Comparison of ENCODE assay signal across 8 mouse cellular contexts in genomic region chr10:80655406-80656129, GRCm38 (mm10). TPM values are rescaled to one million over a fixed set of nuclear protein-coding genes. Genes with fewer than 3 reads are reported as not detected.
A peak's percentile ranks its signal among the peaks of the same experiment; 100 is the strongest.
DNase-seq lines count a peak whose midpoint lies in the region; ATAC-seq lines count a peak whose summit lies in the region.

No protein-coding gene starts in this region.

- peak; percentile 46 for ATAC-seq in lung, embryonic 16.5 days (ENCODE audit: low read depth)
- peak; percentile 60 for ATAC-seq in forebrain, embryonic 12.5 days (ENCODE audit: low FRiP score)
- peak; percentile 42 for ATAC-seq in neural tube, embryonic 15.5 days (ENCODE audit: low FRiP score)
- no peak for ATAC-seq in CD4-positive, CD25-positive, alpha-beta regulatory T cell, adult 4 months

- H3K9ac ChIP-seq in lung, embryonic 16.5 days (ENCODE audit: low read length), result peak overlapping the region; percentile 97
- peak overlapping the region; percentile 93 for H3K9ac ChIP-seq in forebrain, embryonic 12.5 days
- peak overlapping the region; percentile 88 for H3K9ac ChIP-seq in neural tube, embryonic 15.5 days (replicated peaks)

- H3K27me3 ChIP-seq in lung, embryonic 16.5 days (ENCODE audit: control insufficient read depth, insufficient read depth, low read depth, low read length), result no peaks in the 10 kb centered on the region
- no peaks in the 10 kb centered on the region for H3K27me3 ChIP-seq in forebrain, embryonic 12.5 days
- no peaks in the 10 kb centered on the region for H3K27me3 ChIP-seq in limb, embryonic 10.5 days (ENCODE audit: low read depth, poor library complexity, severe bottlenecking)
- no peaks in the 10 kb centered on the region for H3K27me3 ChIP-seq in neural tube, embryonic 15.5 days (replicated peaks)

- no peaks in the 10 kb centered on the region for H3K9me3 ChIP-seq in lung, embryonic 16.5 days (ENCODE audit: control insufficient read depth, low read length)
- no peaks in the 10 kb centered on the region for H3K9me3 ChIP-seq in forebrain, embryonic 12.5 days
- H3K9me3 ChIP-seq in limb, embryonic 10.5 days (replicated peaks), result no peaks in the 10 kb centered on the region
- H3K9me3 ChIP-seq in neural tube, embryonic 15.5 days (replicated peaks), result no peaks in the 10 kb centered on the region

- peak overlapping the region; percentile 93 for H3K4me2 ChIP-seq in lung, embryonic 16.5 days (ENCODE audit: low read depth, low read length)
- H3K4me2 ChIP-seq in forebrain, embryonic 12.5 days, result peak overlapping the region; percentile 98
- H3K4me2 ChIP-seq in neural tube, embryonic 15.5 days, result peak overlapping the region; percentile 77

- H3K4me1 ChIP-seq in lung, embryonic 16.5 days (replicated peaks; ENCODE audit: control insufficient read depth, insufficient read depth, low read length), result peaks cover 23% of the 10 kb centered on the region
- H3K4me1 ChIP-seq in forebrain, embryonic 12.5 days, result peaks cover 37% of the 10 kb centered on the region
- peaks cover 45% of the 10 kb centered on the region for H3K4me1 ChIP-seq in limb, embryonic 10.5 days
- peaks cover 41% of the 10 kb centered on the region for H3K4me1 ChIP-seq in neural tube, embryonic 15.5 days

- WGBS in lung, embryonic 16.5 days, result under 1% methylated on average over 12 of the region's 12 CpGs
- 4% methylated on average over 12 of the region's 12 CpGs for WGBS in forebrain, embryonic 12.5 days
- WGBS in limb, embryonic 10.5 days, result 7% methylated on average over 12 of the region's 12 CpGs
- whole genome bisulfite sequencing in neural tube, embryonic 15.5 days, result 5% methylated on average over 12 of the region's 12 CpGs

- no peaks in the 10 kb centered on the region for H3K36me3 ChIP-seq in lung, embryonic 16.5 days (ENCODE audit: control insufficient read depth, insufficient read depth, low read length)
- H3K36me3 ChIP-seq in forebrain, embryonic 12.5 days (replicated peaks), result peaks cover 10% of the 10 kb centered on the region; the same call in 1 of the 2 replicates
- peaks cover 11% of the 10 kb centered on the region for H3K36me3 ChIP-seq in limb, embryonic 10.5 days
- H3K36me3 ChIP-seq in neural tube, embryonic 15.5 days, result no peaks in the 10 kb centered on the region

- DNase-seq in lung, postnatal 36 days, result no peak
- DNase-seq in limb, embryonic 10.5 days (ENCODE audit: low spot score), result no peak
- DNase-seq in adrenal gland, postnatal 4 days (ENCODE audit: low spot score in 2 of 2), result no peak
- DNase-seq in natural killer cell, adult 2 months (ENCODE audit: low spot score in 2 of 2), result no peak

- peak overlapping the region; percentile 90 for H3K4me3 ChIP-seq in lung, embryonic 16.5 days (ENCODE audit: low read length)
- peak overlapping the region; percentile 95 for H3K4me3 ChIP-seq in forebrain, embryonic 12.5 days (replicated peaks)
- peak overlapping the region; percentile 93 for H3K4me3 ChIP-seq in limb, embryonic 10.5 days
- H3K4me3 ChIP-seq in neural tube, embryonic 15.5 days (replicated peaks), result peak overlapping the region; percentile 83

- H3K27ac ChIP-seq in lung, embryonic 16.5 days (ENCODE audit: low read length), result peak overlapping the region; percentile 68
- H3K27ac ChIP-seq in forebrain, embryonic 12.5 days, result peak overlapping the region; percentile 89
- peak overlapping the region; percentile 96 for H3K27ac ChIP-seq in limb, embryonic 10.5 days
- H3K27ac ChIP-seq in neural tube, embryonic 15.5 days (replicated peaks), result peak overlapping the region; percentile 94

RNA-seq across cellular contexts. Expression of gene Btbd2, which starts 1.3 kb away (rescaled TPM):
- polyA plus RNA-seq in lung, embryonic 16.5 days (2015; fragmentation: Nextera tagmentation; extraction: Ambion mirVana), result 15.3 and 33.2 TPM in 2 replicates
- 84.3 and 85.1 TPM in 2 replicates for polyA plus RNA-seq in forebrain, embryonic 12.5 days (2016; fragmentation: Nextera tagmentation; extraction: Ambion mirVana)
- 84.9 and 98.6 TPM in 2 replicates for polyA plus RNA-seq in limb, embryonic 10.5 days (2016; fragmentation: Nextera tagmentation; extraction: Ambion mirVana)
- polyA plus RNA-seq in neural tube, embryonic 15.5 days (2015; fragmentation: Nextera tagmentation; extraction: Ambion mirVana), result 91.9 and 92.1 TPM in 2 replicates
- 10 to 100 TPM; 72.0 to 76.3 TPM for total RNA-seq in adrenal gland, postnatal 4 days (2021)
- 1 to 10 TPM; 7.2 to 7.3 TPM for polyA plus RNA-seq in CD4-positive, CD25-positive, alpha-beta regulatory T cell, adult 4 months (2017; shearing (Covaris generic))

RNA-seq across cellular contexts. Expression of gene Mknk2, which starts 22.3 kb away (rescaled TPM):
- polyA plus RNA-seq in lung, embryonic 16.5 days (2015; fragmentation: Nextera tagmentation; extraction: Ambion mirVana), result 66.3 and 82.1 TPM in 2 replicates
- polyA plus RNA-seq in forebrain, embryonic 12.5 days (2016; fragmentation: Nextera tagmentation; extraction: Ambion mirVana), result 74.4 and 75.4 TPM in 2 replicates
- polyA plus RNA-seq in limb, embryonic 10.5 days (2016; fragmentation: Nextera tagmentation; extraction: Ambion mirVana), result 137 and 153 TPM in 2 replicates
- polyA plus RNA-seq in neural tube, embryonic 15.5 days (2015; fragmentation: Nextera tagmentation; extraction: Ambion mirVana), result 56.2 and 70.3 TPM in 2 replicates
- 100 to 1,000 TPM; 126 to 134 TPM for total RNA-seq in adrenal gland, postnatal 4 days (2021)
- 10 to 100 TPM; 37.3 to 51.7 TPM for polyA plus RNA-seq in CD4-positive, CD25-positive, alpha-beta regulatory T cell, adult 4 months (2017; shearing (Covaris generic))

RNA-seq across cellular contexts. Expression of gene Csnk1g2, which starts 32.9 kb away (rescaled TPM):
- 20.6 and 38.4 TPM in 2 replicates for polyA plus RNA-seq in lung, embryonic 16.5 days (2015; fragmentation: Nextera tagmentation; extraction: Ambion mirVana)
- 146 and 161 TPM in 2 replicates for polyA plus RNA-seq in forebrain, embryonic 12.5 days (2016; fragmentation: Nextera tagmentation; extraction: Ambion mirVana)
- polyA plus RNA-seq in limb, embryonic 10.5 days (2016; fragmentation: Nextera tagmentation; extraction: Ambion mirVana), result 237 and 255 TPM in 2 replicates
- polyA plus RNA-seq in neural tube, embryonic 15.5 days (2015; fragmentation: Nextera tagmentation; extraction: Ambion mirVana), result 106 and 118 TPM in 2 replicates
- 100 to 1,000 TPM; 169 to 173 TPM for total RNA-seq in adrenal gland, postnatal 4 days (2021)
- 10 to 100 TPM in 1 of 2 experiments, 1 to 10 TPM in 1; 6.9 to 12.8 TPM for polyA plus RNA-seq in CD4-positive, CD25-positive, alpha-beta regulatory T cell, adult 4 months (2017; shearing (Covaris generic))

RNA-seq across cellular contexts. Expression of gene Mob3a, which starts 46.2 kb away (rescaled TPM):
- 42.3 and 45.7 TPM in 2 replicates for polyA plus RNA-seq in lung, embryonic 16.5 days (2015; fragmentation: Nextera tagmentation; extraction: Ambion mirVana)
- polyA plus RNA-seq in forebrain, embryonic 12.5 days (2016; fragmentation: Nextera tagmentation; extraction: Ambion mirVana), result 52.4 and 54.1 TPM in 2 replicates
- 48.2 and 54.7 TPM in 2 replicates for polyA plus RNA-seq in limb, embryonic 10.5 days (2016; fragmentation: Nextera tagmentation; extraction: Ambion mirVana)
- polyA plus RNA-seq in neural tube, embryonic 15.5 days (2015; fragmentation: Nextera tagmentation; extraction: Ambion mirVana), result 53.0 and 58.8 TPM in 2 replicates
- 10 to 100 TPM; 16.5 to 16.6 TPM for total RNA-seq in adrenal gland, postnatal 4 days (2021)
- polyA plus RNA-seq in CD4-positive, CD25-positive, alpha-beta regulatory T cell, adult 4 months (2017; shearing (Covaris generic)), result 100 to 1,000 TPM; 265 to 359 TPM

RNA-seq across cellular contexts. Expression of gene Izumo4, which starts 46.4 kb away (rescaled TPM):
- 23.6 and 26.8 TPM in 2 replicates for polyA plus RNA-seq in lung, embryonic 16.5 days (2015; fragmentation: Nextera tagmentation; extraction: Ambion mirVana)
- polyA plus RNA-seq in forebrain, embryonic 12.5 days (2016; fragmentation: Nextera tagmentation; extraction: Ambion mirVana), result 20.6 and 21.6 TPM in 2 replicates
- 8.6 and 10.8 TPM in 2 replicates for polyA plus RNA-seq in limb, embryonic 10.5 days (2016; fragmentation: Nextera tagmentation; extraction: Ambion mirVana)
- 43.3 and 46.8 TPM in 2 replicates for polyA plus RNA-seq in neural tube, embryonic 15.5 days (2015; fragmentation: Nextera tagmentation; extraction: Ambion mirVana)
- total RNA-seq in adrenal gland, postnatal 4 days (2021), result 10 to 100 TPM; 18.3 to 24.9 TPM
- 100 to 1,000 TPM in 1 of 2 experiments, 10 to 100 TPM in 1; 89.2 to 116 TPM for polyA plus RNA-seq in CD4-positive, CD25-positive, alpha-beta regulatory T cell, adult 4 months (2017; shearing (Covaris generic))
